ENCODE assay signal across 8 mouse cellular contexts in genomic region chr7:130577388-130578003, GRCm38 (mm10). TPM values are rescaled to one million over a fixed set of nuclear protein-coding genes. Genes with fewer than 3 reads are reported as not detected.
DNase-seq lines count a peak whose midpoint lies in the region; ATAC-seq and TF ChIP-seq lines count a peak whose summit lies in the region.

TSS of gene Tacc2 (plus strand) at chr7:130577438.

- H3K9me3 ChIP-seq in midbrain, embryonic 12.5 days, result peaks cover 4% of the 10 kb centered on the region; the same call in 1 of the 2 replicates

- H3K27me3 ChIP-seq in heart, adult 2 months (ENCODE audit: control insufficient read depth, insufficient read depth, low read length), result no peaks in the 10 kb centered on the region
- H3K27me3 ChIP-seq in midbrain, embryonic 12.5 days, result no peaks in the 10 kb centered on the region

- H3K4me3 ChIP-seq in heart, adult 2 months, result no peak within 1 kb of the TSS
- H3K4me3 ChIP-seq in midbrain, embryonic 12.5 days, result no peak within 1 kb of the TSS

- TF ChIP-seq EP300 in heart, adult 2 months (IDR thresholded peaks at IDR 0.05; ENCODE audit: insufficient read depth, low read depth, low read length), result no peak

- WGBS in heart, adult 2 months, result 44% methylated on average over 15 of the region's 15 CpGs
- 17% methylated on average over 15 of the region's 15 CpGs for WGBS in large intestine, adult 2 months
- 55% methylated on average over 15 of the region's 15 CpGs for WGBS in midbrain, embryonic 12.5 days

- H3K36me3 ChIP-seq in heart, adult 2 months (ENCODE audit: control insufficient read depth, insufficient read depth, low read length), result no peaks in the 10 kb centered on the region
- no peaks in the 10 kb centered on the region for H3K36me3 ChIP-seq in midbrain, embryonic 12.5 days

- no peak within 1 kb of the TSS; the same call in 1 of the 2 replicates for H3K4me2 ChIP-seq in midbrain, embryonic 12.5 days (replicated peaks)

- peaks cover 6% of the 10 kb centered on the region for H3K4me1 ChIP-seq in heart, adult 2 months (ENCODE audit: control insufficient read depth, insufficient read depth, low read length)
- peaks cover 11% of the 10 kb centered on the region; the same call in 1 of the 2 replicates for H3K4me1 ChIP-seq in midbrain, embryonic 12.5 days

- H3K79me2 ChIP-seq in heart, adult 2 months (replicated peaks; ENCODE audit: control insufficient read depth, insufficient read depth, low read length), result no peaks in the 10 kb centered on the region; the same call in 1 of the 2 replicates

- no peak for TF ChIP-seq CTCF in heart, adult 2 months (IDR thresholded peaks at IDR 0.05)

- intact Hi-C loops in heart, adult 2 months (cut with DNase I), result loop anchor here (2.0 kb wide), 1 partner anchor 13 kb away; no protein-coding TSS in a partner anchor

- no peak for ATAC-seq in midbrain, embryonic 12.5 days (ENCODE audit: low FRiP score, low read depth)
- no peak for ATAC-seq in inflammation-experienced regulatory T-cells, adult 6 months
- no peak; the same call in 1 of the 2 replicates for ATAC-seq in granulocyte monocyte progenitor cell, adult 5-6 weeks (replicated peaks; ENCODE audit: poor library complexity, severe bottlenecking)

- no peak for TF ChIP-seq POLR2A in heart, adult 2 months (IDR thresholded peaks at IDR 0.05; ENCODE audit: insufficient read depth, low read depth, low read length)

- DNase-seq in heart, adult 2 months, result no peak
- no peak for DNase-seq in heart, adult 11 months
- DNase-seq in adrenal gland, postnatal 4 days (ENCODE audit: low spot score in 2 of 2), result no peak
- DNase-seq in gonadal fat pad, adult 2 months (ENCODE audit: low read depth), result no peak
- no peak for DNase-seq in large intestine, adult 2 months (ENCODE audit: low read depth, low spot score)

- H3K27ac ChIP-seq in heart, adult 2 months, result peak within 1 kb of the TSS; percentile 6; the same call in 1 of the 2 replicates
- H3K27ac ChIP-seq in midbrain, embryonic 12.5 days (replicated peaks), result no peak within 1 kb of the TSS

- no peak within 1 kb of the TSS for H3K9ac ChIP-seq in heart, adult 2 months (ENCODE audit: low read depth, low read length)
- H3K9ac ChIP-seq in midbrain, embryonic 12.5 days (replicated peaks), result no peak within 1 kb of the TSS

RNA-seq across cellular contexts. Expression of gene Tacc2, which starts in this region (rescaled TPM):
- total RNA-seq in heart, adult 2 months (2021), result 100 to 1,000 TPM; 339 to 480 TPM
- 117 and 163 TPM in 2 replicates for polyA plus RNA-seq in heart, adult 2 months (2012; rRNA removed)
- total RNA-seq in adrenal gland, postnatal 4 days (2021), result 10 to 100 TPM; 50.8 to 55.8 TPM
- polyA plus RNA-seq in gonadal fat pad, adult 2 months (2012; rRNA removed), result 32.3 and 41.7 TPM in 2 replicates
- 28.9 and 37.7 TPM in 2 replicates for polyA plus RNA-seq in large intestine, adult 2 months (2012; rRNA removed)
- polyA plus RNA-seq in midbrain, embryonic 12.5 days (2016; fragmentation: Nextera tagmentation; extraction: Ambion mirVana), result 73.3 and 73.6 TPM in 2 replicates
- polyA plus RNA-seq in inflammation-experienced regulatory T-cells, adult 6 months (2017; shearing (Covaris generic)), result 1 to 10 TPM; 3.7 to 8.8 (median 6.6) TPM
- 10.9 and 22.5 TPM in 2 replicates for total RNA-seq in granulocyte monocyte progenitor cell, adult 5-6 weeks (2014; fragmentation: Nextera tagmentation)
- total RNA-seq in granulocyte monocyte progenitor cell, adult 5-6 weeks (2017), result 3.7 and 6.2 TPM in 2 replicates

Comparison
In these comparisons a context has a peak if more than half of its experiments do, and no peak if none do; other contexts are left out.
1. RNA of gene Tacc2 (total RNA-seq): 339 to 480 TPM in heart, adult 2 months; 50.8 to 55.8 TPM in adrenal gland, postnatal 4 days and 3.7 to 22.5 TPM in granulocyte monocyte progenitor cell, adult 5-6 weeks; every median in the first group is over 4 times any median in the second.